Mouse (Mus musculus) thymus, adult 2 months (tissue): Measurements from ENCODE around the gene Rab6a.
A peak's percentile ranks its signal among the peaks of the same experiment; 100 is the strongest.

Experiments used
- CTCF ChIP-seq: fragments of 200-500 bp; IDR thresholded peaks from 2 replicates; pipeline ENCODE4 v1.5.1; 2012; ENCODE audit warnings: mild to moderate bottlenecking, control low read depth, low read length, moderate library complexity, borderline replicate concordance; ENCODE audit not compliant: control insufficient read depth, poor library complexity, insufficient read depth; ENCODE audit errors: extremely low read depth
- POLR2A ChIP-seq: fragments of 200-500 bp; IDR thresholded peaks from 2 replicates; pipeline ENCODE4 v1.6.1; 2012; ENCODE audit warnings: mild to moderate bottlenecking, low read length, control low read depth, moderate library complexity; ENCODE audit not compliant: control insufficient read depth, poor library complexity, insufficient read depth; ENCODE audit errors: extremely low read depth

DNA sequence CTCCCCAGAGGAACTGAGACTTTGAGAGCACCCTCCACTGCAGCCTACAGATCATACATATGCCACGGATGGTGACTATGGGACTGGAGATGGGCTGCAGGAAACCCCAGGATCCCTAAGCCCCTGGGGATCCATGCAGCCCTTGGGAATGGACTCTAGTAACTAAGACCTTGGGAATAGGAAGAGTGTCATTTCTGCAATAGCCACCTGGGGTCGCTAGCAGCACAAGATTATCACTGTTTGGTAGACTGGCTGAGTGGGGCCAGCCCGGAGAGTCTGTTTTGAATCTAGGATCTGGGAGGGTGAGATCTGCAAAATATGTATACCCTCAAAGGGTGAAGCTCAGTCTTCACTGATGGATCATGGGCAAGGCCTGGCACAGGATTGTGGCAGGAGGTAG, 37.9 kb downstream of the Rab6a start:
- TF ChIP-seq POLR2A (no peak), CTCF (0 out of 2 replicates have a peak, but pooled peaks have one; percentile 14)
